Mouse (Mus musculus): ENCODE results near the gene Srd5a1. TPM values are rescaled to one million over a fixed set of nuclear protein-coding genes. Genes with fewer than 3 reads are reported as not detected.

Srd5a1 gene
- polyA plus RNA-seq, 2 experiments, result 15.9 to 43.4 TPM

DNA sequence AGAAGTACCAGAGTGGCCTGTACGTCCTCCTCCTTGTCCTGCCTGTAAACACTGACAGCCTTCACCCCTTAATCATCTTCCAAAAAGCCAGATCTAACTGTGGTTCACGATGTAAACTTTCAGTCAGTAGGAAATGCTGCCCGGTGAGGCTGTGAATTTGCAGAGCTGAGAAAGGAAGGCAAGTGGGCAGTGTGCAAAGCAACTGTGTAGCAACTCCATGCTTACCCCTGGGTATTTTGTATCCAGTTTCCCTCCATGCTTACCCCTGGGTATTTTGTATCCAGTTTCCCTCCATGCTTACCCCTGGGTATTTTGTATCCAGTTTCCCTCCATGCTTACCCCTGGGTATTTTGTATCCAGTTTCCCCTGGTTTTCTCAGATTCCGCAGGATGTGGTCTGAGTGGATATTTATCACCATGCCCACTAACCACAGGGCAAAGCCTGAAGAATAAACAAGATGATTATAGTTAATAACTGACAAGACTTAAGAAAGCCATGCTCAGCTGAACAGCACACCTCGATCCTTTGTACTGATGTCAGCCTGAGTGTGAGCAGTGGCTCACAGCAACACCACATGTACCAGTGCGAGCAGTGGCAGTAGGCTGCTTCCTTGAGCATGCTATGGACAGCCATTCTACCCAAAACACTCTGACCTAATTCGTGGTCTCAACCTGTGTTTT lies 16.5 kb downstream of the Srd5a1 start:
- ATAC-seq (ENCODE audit: low FRiP score, low read depth) (no peak), DNase-seq (ENCODE audit: low spot score) (no peak)
- 81% methylated on average over 7 of the region's 7 CpGs for WGBS
- TF ChIP-seq POLR2A (IDR thresholded peaks at IDR 0.05; ENCODE audit: borderline replicate concordance, extremely low read depth, insufficient read depth, insufficient read length), result no peak
- Histone ChIP-seq H3K4me1 (ENCODE audit: control insufficient read depth, insufficient read depth, low read length) (no peaks in the 10 kb centered on the region), H3K27ac (replicated peaks; ENCODE audit: low read depth, low read length) (no peak overlapping the region), H3K4me2 (replicated peaks; ENCODE audit: low read depth, low read length, severe bottlenecking) (no peak overlapping the region), H3K9ac (ENCODE audit: low read depth, low read length, severe bottlenecking) (no peak overlapping the region), H3K27me3 (ENCODE audit: control insufficient read depth, insufficient read depth, low read length) (no peaks in the 10 kb centered on the region), H3K36me3 (ENCODE audit: control insufficient read depth, insufficient read depth, low read length) (no peaks in the 10 kb centered on the region), H3K9me3 (ENCODE audit: control insufficient read depth, low read length) (no peaks in the 10 kb centered on the region), H3K4me3 (replicated peaks; ENCODE audit: low read length) (no peak overlapping the region)

DNA sequence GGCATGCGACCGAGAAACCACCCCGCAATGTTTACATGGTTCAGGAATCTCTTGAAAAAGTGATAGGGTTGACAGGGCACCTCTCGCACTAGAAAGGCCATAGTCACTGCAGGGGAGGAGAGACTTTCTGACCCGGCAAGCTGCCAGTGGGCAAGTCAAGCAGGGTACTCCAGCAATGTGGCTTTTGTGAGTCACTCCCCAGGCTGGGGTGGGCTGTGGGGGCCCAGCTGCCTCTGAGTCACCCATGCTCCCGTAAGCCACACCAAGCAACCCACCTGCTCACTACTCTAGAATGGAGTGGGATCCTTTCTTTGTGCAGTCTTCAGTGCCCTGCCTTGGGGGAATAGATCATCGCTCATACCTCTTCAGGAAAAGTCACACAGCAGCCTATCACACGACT lies 17.8 kb downstream of the Srd5a1 start:
- WGBS, result 79% methylated on average over 8 of the region's 8 CpGs
- Histone ChIP-seq H3K9me3 (ENCODE audit: control insufficient read depth, low read length) (no peaks in the 10 kb centered on the region), H3K36me3 (ENCODE audit: control insufficient read depth, insufficient read depth, low read length) (no peaks in the 10 kb centered on the region), H3K4me2 (replicated peaks; ENCODE audit: low read depth, low read length, severe bottlenecking) (no peak overlapping the region), H3K27me3 (ENCODE audit: control insufficient read depth, insufficient read depth, low read length) (no peaks in the 10 kb centered on the region), H3K9ac (ENCODE audit: low read depth, low read length, severe bottlenecking) (no peak overlapping the region), H3K4me1 (ENCODE audit: control insufficient read depth, insufficient read depth, low read length) (no peaks in the 10 kb centered on the region), H3K4me3 (replicated peaks; ENCODE audit: low read length) (no peak overlapping the region), H3K27ac (replicated peaks; ENCODE audit: low read depth, low read length) (no peak overlapping the region)
- no peak for DNase-seq (ENCODE audit: low spot score)
- ATAC-seq (ENCODE audit: low FRiP score, low read depth), result no peak
- TF ChIP-seq POLR2A (IDR thresholded peaks at IDR 0.05; ENCODE audit: borderline replicate concordance, extremely low read depth, insufficient read depth, insufficient read length), result no peak

DNA sequence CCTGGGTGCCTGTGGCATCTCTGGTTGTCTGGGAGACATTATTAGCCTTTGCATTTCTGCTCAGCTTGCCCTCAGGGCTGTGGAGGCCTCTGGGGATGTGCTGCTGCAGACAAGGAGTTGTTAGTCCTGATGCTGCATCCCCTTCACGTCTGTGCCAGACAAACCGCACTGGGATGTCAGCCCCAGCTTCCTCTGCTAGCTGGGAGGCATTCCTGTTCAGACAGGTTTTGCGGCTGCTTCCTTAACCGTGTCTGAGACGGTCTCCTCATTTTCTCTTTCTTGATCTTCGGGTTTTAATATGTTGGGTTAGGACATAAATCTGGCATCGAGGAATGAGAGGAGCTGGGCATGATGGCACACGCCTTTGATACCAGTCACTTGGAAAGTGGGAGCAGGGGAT lies 19.0 kb downstream of the Srd5a1 start:
- no peak for TF ChIP-seq POLR2A (IDR thresholded peaks at IDR 0.05; ENCODE audit: borderline replicate concordance, extremely low read depth, insufficient read depth, insufficient read length)
- H3K4me2 ChIP-seq (replicated peaks; ENCODE audit: low read depth, low read length, severe bottlenecking), result no peak overlapping the region
- H3K4me1 ChIP-seq (ENCODE audit: control insufficient read depth, insufficient read depth, low read length), result no peaks in the 10 kb centered on the region
- no peak overlapping the region for H3K4me3 ChIP-seq (replicated peaks; ENCODE audit: low read length)
- H3K36me3 ChIP-seq (ENCODE audit: control insufficient read depth, insufficient read depth, low read length), result no peaks in the 10 kb centered on the region
- peak; percentile 15 for DNase-seq (ENCODE audit: low spot score)
- WGBS, result 75% methylated on average over 8 of the region's 8 CpGs
- H3K9ac ChIP-seq (ENCODE audit: low read depth, low read length, severe bottlenecking), result no peak overlapping the region
- H3K27ac ChIP-seq (replicated peaks; ENCODE audit: low read depth, low read length), result no peak overlapping the region
- ATAC-seq (ENCODE audit: low FRiP score, low read depth), result no peak
- no peaks in the 10 kb centered on the region for H3K27me3 ChIP-seq (ENCODE audit: control insufficient read depth, insufficient read depth, low read length)
- no peaks in the 10 kb centered on the region for H3K9me3 ChIP-seq (ENCODE audit: control insufficient read depth, low read length)

DNA sequence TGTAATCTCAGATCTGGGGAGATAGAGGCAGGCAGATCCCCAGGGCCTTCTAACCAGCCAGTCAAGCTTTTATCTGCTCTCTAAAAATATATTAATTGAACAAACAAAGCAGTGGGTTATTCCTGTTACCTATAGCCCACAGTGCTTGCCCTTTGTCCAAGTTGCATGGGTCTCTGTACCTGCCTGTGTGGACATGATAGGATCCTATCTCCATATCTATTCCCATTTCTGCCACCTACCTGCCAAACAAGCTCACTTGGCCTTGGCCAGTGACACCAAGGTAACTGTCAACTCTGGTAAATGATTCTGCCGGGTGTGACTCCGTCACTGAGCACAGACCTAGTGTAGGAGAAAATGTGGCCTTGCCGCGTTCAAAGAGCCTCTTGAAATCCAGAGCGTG lies 19.9 kb downstream of the Srd5a1 start:
- H3K9me3 ChIP-seq (ENCODE audit: control insufficient read depth, low read length), result no peaks in the 10 kb centered on the region
- no peak for TF ChIP-seq POLR2A (IDR thresholded peaks at IDR 0.05; ENCODE audit: borderline replicate concordance, extremely low read depth, insufficient read depth, insufficient read length)
- no peak overlapping the region for H3K9ac ChIP-seq (ENCODE audit: low read depth, low read length, severe bottlenecking)
- no peaks in the 10 kb centered on the region for H3K4me1 ChIP-seq (ENCODE audit: control insufficient read depth, insufficient read depth, low read length)
- 97% methylated on average over 5 of the region's 5 CpGs for WGBS
- H3K36me3 ChIP-seq (ENCODE audit: control insufficient read depth, insufficient read depth, low read length), result no peaks in the 10 kb centered on the region
- no peak for DNase-seq (ENCODE audit: low spot score)
- no peak for ATAC-seq (ENCODE audit: low FRiP score, low read depth)
- no peak overlapping the region for H3K27ac ChIP-seq (replicated peaks; ENCODE audit: low read depth, low read length)
- no peak overlapping the region for H3K4me2 ChIP-seq (replicated peaks; ENCODE audit: low read depth, low read length, severe bottlenecking)
- no peaks in the 10 kb centered on the region for H3K27me3 ChIP-seq (ENCODE audit: control insufficient read depth, insufficient read depth, low read length)
- H3K4me3 ChIP-seq (replicated peaks; ENCODE audit: low read length), result no peak overlapping the region

DNA sequence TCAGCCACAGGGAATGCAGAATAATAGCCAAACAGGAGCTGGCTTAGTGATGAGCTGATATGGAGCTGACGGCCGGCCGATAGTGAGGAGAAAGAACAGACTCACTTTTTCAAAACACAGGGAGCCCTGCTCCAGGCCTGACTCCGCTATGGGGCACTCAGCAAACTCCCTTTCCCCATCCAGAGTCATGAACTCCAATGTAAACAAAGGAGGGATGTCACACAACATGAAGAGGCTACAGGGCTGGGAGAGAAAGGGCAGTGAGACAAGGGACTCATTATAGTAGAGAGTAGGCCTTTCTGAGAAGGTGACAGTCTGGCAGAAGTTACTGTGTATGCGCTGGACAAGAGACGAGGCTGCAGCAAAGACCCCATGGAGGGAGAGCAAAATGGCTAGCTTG lies 23.0 kb downstream of the Srd5a1 start:
- Histone ChIP-seq H3K9me3 (ENCODE audit: control insufficient read depth, low read length) (no peaks in the 10 kb centered on the region), H3K36me3 (ENCODE audit: control insufficient read depth, insufficient read depth, low read length) (no peaks in the 10 kb centered on the region), H3K4me2 (replicated peaks; ENCODE audit: low read depth, low read length, severe bottlenecking) (no peak overlapping the region), H3K27ac (replicated peaks; ENCODE audit: low read depth, low read length) (no peak overlapping the region), H3K9ac (ENCODE audit: low read depth, low read length, severe bottlenecking) (no peak overlapping the region), H3K4me1 (ENCODE audit: control insufficient read depth, insufficient read depth, low read length) (no peaks in the 10 kb centered on the region), H3K27me3 (ENCODE audit: control insufficient read depth, insufficient read depth, low read length) (no peaks in the 10 kb centered on the region), H3K4me3 (replicated peaks; ENCODE audit: low read length) (no peak overlapping the region)
- TF ChIP-seq POLR2A (IDR thresholded peaks at IDR 0.05; ENCODE audit: borderline replicate concordance, extremely low read depth, insufficient read depth, insufficient read length), result no peak
- no peak for ATAC-seq (ENCODE audit: low FRiP score, low read depth)
- no peak for DNase-seq (ENCODE audit: low spot score)
- 75% methylated on average over 6 of the region's 6 CpGs for WGBS

Measured in limb, embryonic 14.5 days (tissue).